Mouse (Mus musculus) neural tube, embryonic 15.5 days (tissue): ENCODE data around the gene Tmem11. TPM values are rescaled to one million over a fixed set of nuclear protein-coding genes. Genes with fewer than 3 reads are reported as not detected.

ENCODE experiments used
- ATAC-seq: fragments of 200-750 bp; cut with Nextera tagmentation; 2 replicates; pipeline ENCODE4 v1.8.0; 2017; ENCODE audit warnings: mild to moderate bottlenecking, moderate TSS enrichment, moderate library complexity; ENCODE audit not compliant: low FRiP score
- H3K27ac ChIP-seq: fragments of 300-500 bp; sonication (generic); replicated peaks from 2 replicates; pipeline ENCODE4 v1.5.1; 2015; ENCODE audit warnings: mild to moderate bottlenecking, inconsistent platforms
- H3K27me3 ChIP-seq: fragments of 300-500 bp; sonication (generic); replicated peaks from 2 replicates; pipeline ENCODE4 v1.6.1; 2015; ENCODE audit warnings: inconsistent platforms
- H3K36me3 ChIP-seq: fragments of 300-500 bp; sonication (generic); 2 replicates; pipeline ENCODE4 v1.6.1; 2015; ENCODE audit warnings: inconsistent platforms
- H3K4me1 ChIP-seq: fragments of 300-500 bp; sonication (generic); 2 replicates; pipeline ENCODE4 v1.6.1; 2015; ENCODE audit warnings: inconsistent platforms
- H3K4me2 ChIP-seq: fragments of 300-500 bp; sonication (generic); 2 replicates; pipeline ENCODE4 v1.6.1; 2015; ENCODE audit warnings: inconsistent platforms, mild to moderate bottlenecking, moderate library complexity
- H3K4me3 ChIP-seq: fragments of 300-500 bp; sonication (generic); replicated peaks from 2 replicates; pipeline ENCODE4 v1.5.1; 2015; ENCODE audit warnings: mild to moderate bottlenecking, inconsistent platforms
- H3K9ac ChIP-seq: fragments of 300-500 bp; sonication (generic); replicated peaks from 2 replicates; pipeline ENCODE4 v1.6.1; 2015; ENCODE audit warnings: mild to moderate bottlenecking, inconsistent platforms
- H3K9me3 ChIP-seq: fragments of 300-500 bp; sonication (generic); replicated peaks from 2 replicates; pipeline ENCODE4 v1.6.1; 2016; ENCODE audit warnings: inconsistent platforms
- WGBS: fragments of 180-500 bp; shearing (Covaris S2); methylation state at CpG from one replicate; pipeline ENCODE4 v1.1.7; 2015; ENCODE audit warnings: mixed read lengths; 5-methylcytosine and 5-hydroxymethylcytosine counted together
- polyA plus RNA-seq: library from polyadenylated mRNA; unstranded; fragments of >200 nt; fragmentation: Nextera tagmentation; extraction: Ambion mirVana; gene quantifications from 2 replicates; pipeline ENCODE4 v1.2.1, GENCODE M21; 2015

Gene Tmem11
- polyA plus RNA-seq, 1 experiment from 2014 or later: 56.4 TPM

GRCm38 (mm10) chr11:60863196-60863595 lies 15.9 kb downstream of the Tmem11 start:
- H3K9ac ChIP-seq: no peak overlapping the region
- H3K4me3 ChIP-seq: no peak overlapping the region
- H3K4me1 ChIP-seq: peaks cover 20% of the 10 kb centered on the region
- H3K36me3 ChIP-seq: peaks cover 49% of the 10 kb centered on the region
- no peak overlapping the region for H3K27ac ChIP-seq
- 80% methylated on average over 4 of the region's 4 CpGs for WGBS
- no peak overlapping the region for H3K4me2 ChIP-seq
- no peak for ATAC-seq
- H3K9me3 ChIP-seq: no peaks in the 10 kb centered on the region
- no peaks in the 10 kb centered on the region for H3K27me3 ChIP-seq

- WGBS: 81% methylated on average over 3 of the region's 3 CpGs
- no peak overlapping the region for H3K4me2 ChIP-seq
- H3K9ac ChIP-seq: no peak overlapping the region
- H3K9me3 ChIP-seq: no peaks in the 10 kb centered on the region
- H3K27ac ChIP-seq: no peak overlapping the region
- ATAC-seq: no peak
- no peaks in the 10 kb centered on the region for H3K27me3 ChIP-seq
- peaks cover 15% of the 10 kb centered on the region for H3K4me1 ChIP-seq
- no peak overlapping the region for H3K4me3 ChIP-seq
- peaks cover 56% of the 10 kb centered on the region for H3K36me3 ChIP-seq
These were observed 17.1 kb downstream of the Tmem11 start for GRCm38 (mm10) chr11:60861993-60862392.

- Histone ChIP-seq H3K9me3 (no peaks in the 10 kb centered on the region), H3K27me3 (no peaks in the 10 kb centered on the region), H3K4me1 (no peaks in the 10 kb centered on the region), H3K36me3 (peaks cover 68% of the 10 kb centered on the region), H3K9ac (no peak overlapping the region), H3K4me2 (no peak overlapping the region), H3K4me3 (no peak overlapping the region), H3K27ac (no peak overlapping the region)
- 74% methylated on average over 3 of the region's 3 CpGs for WGBS
- ATAC-seq: no peak
These were observed 22.5 kb downstream of the Tmem11 start for GRCm38 (mm10) chr11:60856587-60856986.

GRCm38 (mm10) chr11:60845415-60845814 lies 33.7 kb downstream of the Tmem11 start:
- H3K4me2 ChIP-seq: no peak overlapping the region
- H3K27ac ChIP-seq: no peak overlapping the region
- no peaks in the 10 kb centered on the region for H3K27me3 ChIP-seq
- no peak overlapping the region for H3K9ac ChIP-seq
- H3K9me3 ChIP-seq: no peaks in the 10 kb centered on the region
- ATAC-seq: no peak
- H3K4me3 ChIP-seq: no peak overlapping the region
- peaks cover 24% of the 10 kb centered on the region for H3K36me3 ChIP-seq
- H3K4me1 ChIP-seq: no peaks in the 10 kb centered on the region
- 92% methylated on average over 5 of the region's 5 CpGs for WGBS

GRCm38 (mm10) chr11:60843412-60843811 lies 35.7 kb downstream of the Tmem11 start:
- Histone ChIP-seq H3K4me2 (no peak overlapping the region), H3K27ac (no peak overlapping the region), H3K4me3 (no peak overlapping the region), H3K36me3 (peaks cover 13% of the 10 kb centered on the region), H3K9me3 (no peaks in the 10 kb centered on the region), H3K27me3 (no peaks in the 10 kb centered on the region), H3K9ac (no peak overlapping the region), H3K4me1 (no peaks in the 10 kb centered on the region)
- ATAC-seq: no peak
- WGBS: 92% methylated on average over 5 of the region's 5 CpGs

- no peak overlapping the region for H3K4me2 ChIP-seq
- no peak overlapping the region for H3K27ac ChIP-seq
These were observed 37.4 kb downstream of the Tmem11 start for GRCm38 (mm10) chr11:60841467-60842200.

GRCm38 (mm10) chr11:60837644-60838406 lies 41.2 kb downstream of the Tmem11 start:
- H3K4me3 ChIP-seq: no peak overlapping the region
- 94% methylated on average over 10 of the region's 10 CpGs for WGBS
- no peaks in the 10 kb centered on the region for H3K9me3 ChIP-seq
- no peak for ATAC-seq
- no peaks in the 10 kb centered on the region for H3K27me3 ChIP-seq
- H3K4me1 ChIP-seq: no peaks in the 10 kb centered on the region
- H3K36me3 ChIP-seq: no peaks in the 10 kb centered on the region
- no peak overlapping the region for H3K9ac ChIP-seq
- H3K27ac ChIP-seq: no peak overlapping the region
- no peak overlapping the region for H3K4me2 ChIP-seq

More at GRCm38 (mm10) chr11:60841467-60842200, 37.4 kb downstream of the Tmem11 start:
- 76% methylated on average over 12 of the region's 12 CpGs for WGBS
- Histone ChIP-seq H3K4me1 (no peaks in the 10 kb centered on the region), H3K36me3 (peaks cover 2% of the 10 kb centered on the region), H3K4me3 (no peak overlapping the region), H3K27me3 (no peaks in the 10 kb centered on the region), H3K9me3 (no peaks in the 10 kb centered on the region), H3K9ac (no peak overlapping the region)
- no peak for ATAC-seq

GRCm38 (mm10) chr11:60836897-60837296 lies 42.2 kb downstream of the Tmem11 start:
- WGBS: 92% methylated on average over 6 of the region's 6 CpGs
- no peak for ATAC-seq
- H3K9me3 ChIP-seq: no peaks in the 10 kb centered on the region
- H3K27ac ChIP-seq: no peak overlapping the region
- no peak overlapping the region for H3K4me2 ChIP-seq
- H3K9ac ChIP-seq: no peak overlapping the region
- no peaks in the 10 kb centered on the region for H3K27me3 ChIP-seq
- H3K4me1 ChIP-seq: no peaks in the 10 kb centered on the region
- H3K36me3 ChIP-seq: no peaks in the 10 kb centered on the region
- H3K4me3 ChIP-seq: no peak overlapping the region

- H3K36me3 ChIP-seq: no peaks in the 10 kb centered on the region
- peak; percentile 98 for ATAC-seq
- peak within 1 kb of the TSS; percentile 82 for H3K4me2 ChIP-seq
- H3K27me3 ChIP-seq: no peaks in the 10 kb centered on the region
- under 1% methylated on average over 34 of the region's 34 CpGs for WGBS
- H3K9me3 ChIP-seq: no peaks in the 10 kb centered on the region
- H3K4me1 ChIP-seq: peaks cover 11% of the 10 kb centered on the region
- H3K9ac ChIP-seq: peak within 1 kb of the TSS; percentile 85
- H3K27ac ChIP-seq: peak within 1 kb of the TSS; percentile 92
- peak within 1 kb of the TSS; percentile 78 for H3K4me3 ChIP-seq
These were observed 48.5 kb downstream of the Tmem11 start, which contains the start of gene Dhrs7b for GRCm38 (mm10) chr11:60830433-60831052. Dhrs7b (plus strand) TSS chr11:60830631.

GRCm38 (mm10) chr11:60828903-60829302 lies 50.2 kb downstream of the Tmem11 start:
- whole genome bisulfite sequencing: 43% methylated on average over 2 of the region's 2 CpGs
- H3K9ac ChIP-seq: no peak overlapping the region
- peaks cover 11% of the 10 kb centered on the region for H3K4me1 ChIP-seq
- no peaks in the 10 kb centered on the region for H3K9me3 ChIP-seq
- H3K27me3 ChIP-seq: no peaks in the 10 kb centered on the region
- H3K4me3 ChIP-seq: no peak overlapping the region
- no peaks in the 10 kb centered on the region for H3K36me3 ChIP-seq
- ATAC-seq: no peak
- H3K4me2 ChIP-seq: no peak overlapping the region
- H3K27ac ChIP-seq: no peak overlapping the region

- ATAC-seq: no peak
- H3K36me3 ChIP-seq: no peaks in the 10 kb centered on the region
- H3K9me3 ChIP-seq: no peaks in the 10 kb centered on the region
- no peaks in the 10 kb centered on the region for H3K27me3 ChIP-seq
- no peak overlapping the region for H3K9ac ChIP-seq
- H3K27ac ChIP-seq: no peak overlapping the region
- 34% methylated on average over 4 of the region's 4 CpGs for WGBS
- no peak overlapping the region for H3K4me3 ChIP-seq
- peaks cover 11% of the 10 kb centered on the region for H3K4me1 ChIP-seq
- no peak overlapping the region for H3K4me2 ChIP-seq
These were observed 51.7 kb downstream of the Tmem11 start for GRCm38 (mm10) chr11:60827241-60827945.
